Mouse (Mus musculus) splenic B cell, adult 2 months (primary cell): ENCODE data around the gene Akap9.
A peak's percentile ranks its signal among the peaks of the same experiment; 100 is the strongest.

Source experiments
- DNase-seq: peaks from one replicate; pipeline ENCODE4 v3.0.0-alpha.2; 2011; ENCODE audit warnings: low read depth, low spot score
- H3K27me3 ChIP-seq: 2 replicates; pipeline ENCODE4 v1.6.1; 2012; ENCODE audit warnings: mild to moderate bottlenecking, low read length, moderate library complexity, mixed read lengths; ENCODE audit not compliant: control insufficient read depth, poor library complexity, insufficient read depth, severe bottlenecking
- H3K36me3 ChIP-seq: 2 replicates; pipeline ENCODE4 v1.6.1; 2012; ENCODE audit warnings: mild to moderate bottlenecking, low read length, moderate library complexity, mixed read lengths; ENCODE audit not compliant: control insufficient read depth, poor library complexity, insufficient read depth, severe bottlenecking

Gene Akap9

DNA sequence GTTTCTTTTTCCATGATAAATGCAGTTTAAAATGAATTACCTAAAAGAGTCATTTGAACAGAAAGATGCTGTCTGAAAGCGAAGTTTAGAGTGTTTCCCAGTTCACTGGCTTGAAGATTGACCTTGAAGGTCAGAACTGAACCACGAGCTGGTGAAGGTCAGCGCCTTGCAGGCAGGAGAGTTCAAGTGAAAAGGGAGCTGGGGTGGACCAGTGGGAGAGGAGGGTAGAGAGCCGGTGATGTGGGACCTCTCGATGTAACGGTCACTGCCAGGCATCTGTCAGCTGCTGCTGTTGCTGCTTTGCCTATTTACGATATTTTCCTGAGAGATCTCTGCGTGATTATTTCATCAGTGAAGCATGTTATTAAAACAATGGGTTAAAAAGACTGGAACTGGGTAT is 111.5 kb downstream of the Akap9 start:
- peaks cover 5% of the 10 kb centered on the region for H3K36me3 ChIP-seq
- DNase-seq: no peak
- H3K27me3 ChIP-seq: no peaks in the 10 kb centered on the region

DNA sequence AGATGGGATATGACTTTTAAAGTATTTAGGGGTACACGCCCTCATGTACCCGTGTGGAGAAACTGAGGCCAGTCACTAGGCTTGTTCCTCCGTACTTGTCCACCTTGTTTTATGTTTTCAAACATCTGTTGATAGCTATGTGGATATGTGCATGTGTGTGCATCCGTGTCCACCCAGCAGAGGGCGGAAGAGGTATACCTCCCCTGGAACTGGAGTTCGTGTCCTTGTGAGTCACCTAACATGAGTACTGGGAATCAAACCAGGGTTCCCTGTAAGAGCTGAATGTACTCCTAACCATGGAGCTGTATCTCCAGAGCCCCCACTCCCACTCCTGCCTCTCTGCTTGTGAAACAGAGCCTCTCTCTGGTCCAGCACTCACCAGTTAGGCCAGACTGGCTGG is 112.5 kb downstream of the Akap9 start:
- Histone ChIP-seq H3K36me3 (peaks cover 5% of the 10 kb centered on the region), H3K27me3 (no peaks in the 10 kb centered on the region)
- peak; percentile 35 for DNase-seq

DNA sequence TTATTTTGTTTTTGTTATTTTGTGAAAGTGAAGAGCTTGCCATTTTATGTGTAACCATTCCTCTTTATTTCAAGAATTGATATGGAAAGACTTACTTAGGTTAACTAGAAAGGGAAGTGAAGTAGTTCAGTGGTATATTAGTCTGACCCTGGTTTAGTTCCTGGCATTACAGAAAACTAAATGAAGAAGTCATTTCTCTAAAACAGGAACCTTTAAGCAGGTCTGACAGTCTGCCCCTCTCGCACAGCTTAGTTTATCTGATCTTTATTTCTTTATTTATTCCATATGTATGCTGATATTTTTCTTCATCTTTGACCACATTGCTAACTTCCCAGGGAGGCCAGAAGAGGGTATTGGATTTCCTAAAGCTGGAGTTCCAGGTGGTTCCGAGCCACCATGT is 113.1 kb downstream of the Akap9 start:
- DNase-seq: no peak
- Histone ChIP-seq H3K36me3 (peaks cover 3% of the 10 kb centered on the region), H3K27me3 (no peaks in the 10 kb centered on the region)

DNA sequence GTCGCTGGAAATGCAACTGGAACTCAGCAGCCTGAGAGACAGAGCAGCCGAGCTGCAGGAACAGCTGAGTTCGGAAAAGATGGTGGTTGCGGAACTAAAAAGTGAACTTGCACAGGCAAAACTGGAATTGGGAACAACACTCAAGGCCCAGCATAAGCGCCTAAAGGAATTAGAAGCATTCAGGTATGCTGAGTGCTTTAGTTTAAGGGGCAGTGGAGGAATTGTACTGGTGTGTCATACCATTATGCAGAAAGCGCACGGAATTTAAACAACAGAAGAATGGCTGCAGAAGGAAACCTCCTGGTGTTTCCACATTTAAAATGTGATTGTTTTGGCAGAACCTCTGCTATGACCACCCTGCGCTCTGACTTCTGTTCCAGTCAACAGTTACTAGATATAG is 132.5 kb downstream of the Akap9 start:
- DNase-seq: no peak
- H3K36me3 ChIP-seq: peaks cover 13% of the 10 kb centered on the region
- H3K27me3 ChIP-seq: no peaks in the 10 kb centered on the region

DNA sequence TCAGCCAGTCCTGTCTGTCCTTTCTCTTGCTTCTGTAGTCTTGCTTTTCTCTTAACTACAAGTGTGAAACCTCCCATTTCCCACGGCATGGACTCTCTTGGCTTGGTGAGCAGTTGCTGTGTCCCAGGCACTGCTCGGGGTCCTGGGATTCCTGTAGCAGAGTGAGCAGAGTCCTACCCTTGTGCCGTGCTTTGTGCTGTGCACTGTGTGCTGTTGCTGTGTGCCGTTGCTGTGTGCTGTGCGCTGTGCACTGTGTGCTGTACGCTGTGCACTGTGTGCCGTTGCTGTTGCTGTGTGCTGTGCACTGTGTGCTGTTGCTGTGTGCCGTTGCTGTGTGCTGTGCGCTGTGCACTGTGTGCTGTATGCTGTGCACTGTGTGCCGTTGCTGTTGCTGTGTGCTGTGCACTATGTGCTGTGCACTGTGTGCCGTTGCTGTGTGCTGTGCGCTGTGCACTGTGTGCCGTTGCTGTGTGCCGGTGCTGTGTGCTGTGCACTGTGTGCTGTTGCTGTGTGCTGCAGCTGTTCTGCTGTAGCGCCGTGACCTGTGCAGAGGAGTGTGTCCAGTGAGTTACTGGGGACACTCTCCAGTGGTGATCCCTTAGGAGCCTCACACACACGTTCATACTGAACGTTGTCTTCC is 138.7 kb downstream of the Akap9 start:
- H3K27me3 ChIP-seq: no peaks in the 10 kb centered on the region
- DNase-seq: no peak
- H3K36me3 ChIP-seq: peaks cover 6% of the 10 kb centered on the region; the same call in 1 of the 2 replicates

DNA sequence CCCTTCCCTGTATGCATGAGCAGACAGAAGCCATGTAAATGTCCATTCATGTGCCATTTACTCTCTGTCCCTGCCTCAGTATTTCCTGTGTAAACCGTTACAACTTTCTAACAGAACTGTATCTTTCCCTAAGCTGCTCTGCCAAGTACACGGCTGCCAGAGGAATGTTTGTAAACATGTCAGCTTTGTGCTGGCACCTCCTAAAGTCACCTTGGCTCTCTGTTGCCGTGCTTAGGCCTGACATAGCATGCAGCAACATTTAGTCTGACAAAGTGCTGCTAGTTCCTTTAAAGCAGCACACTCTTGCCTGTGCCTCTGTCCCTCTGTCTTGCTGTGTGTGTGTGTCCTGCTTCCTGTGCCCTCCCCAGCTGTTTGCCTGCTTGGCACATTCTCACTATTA is 139.3 kb downstream of the Akap9 start:
- no peak for DNase-seq
- H3K27me3 ChIP-seq: no peaks in the 10 kb centered on the region
- peaks cover 7% of the 10 kb centered on the region; the same call in 1 of the 2 replicates for H3K36me3 ChIP-seq

DNA sequence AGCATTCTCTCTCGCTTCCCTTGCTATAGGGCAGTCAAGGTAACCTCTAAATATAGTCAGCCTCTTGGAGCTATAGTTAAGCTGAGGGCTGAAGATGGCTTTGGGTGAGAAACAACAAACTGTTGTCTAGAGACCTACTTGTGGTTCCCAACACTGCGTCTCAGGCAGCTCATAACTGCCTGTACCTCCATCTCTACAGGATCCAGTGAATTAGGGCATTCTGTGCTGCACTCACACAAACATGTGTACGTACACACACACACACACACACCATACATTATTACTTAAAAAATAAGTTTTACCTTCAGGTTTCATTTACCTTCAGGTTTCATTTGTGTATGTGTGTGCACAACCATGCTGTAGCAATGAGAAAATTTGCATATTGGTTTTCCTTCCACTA is 151.2 kb downstream of the Akap9 start:
- no peak for DNase-seq
- H3K27me3 ChIP-seq: no peaks in the 10 kb centered on the region
- H3K36me3 ChIP-seq: 0 out of 2 replicates have a peak, but pooled peaks cover 7% of the 10 kb centered on the region

DNA sequence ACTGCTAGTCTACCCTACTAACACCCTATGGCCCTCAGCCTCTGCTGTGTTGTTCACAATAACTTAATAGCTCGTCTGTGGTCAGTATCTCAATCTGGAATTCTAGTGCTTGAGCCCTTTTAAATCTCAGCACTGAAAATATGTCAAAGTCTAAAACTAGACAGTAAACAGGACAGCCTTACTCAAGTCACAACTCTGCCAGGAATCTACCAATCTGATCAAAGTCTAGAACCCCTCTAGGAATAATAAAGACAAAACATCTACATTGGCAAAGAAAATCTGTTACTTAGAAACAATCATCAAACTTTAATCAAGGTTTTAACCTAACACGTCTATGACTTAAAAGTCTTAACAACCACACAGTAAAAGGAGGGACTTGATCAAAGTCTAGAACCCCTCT is 153.0 kb downstream of the Akap9 start:
- H3K36me3 ChIP-seq: 0 out of 2 replicates have a peak, but pooled peaks cover 7% of the 10 kb centered on the region
- no peak for DNase-seq
- H3K27me3 ChIP-seq: no peaks in the 10 kb centered on the region

DNA sequence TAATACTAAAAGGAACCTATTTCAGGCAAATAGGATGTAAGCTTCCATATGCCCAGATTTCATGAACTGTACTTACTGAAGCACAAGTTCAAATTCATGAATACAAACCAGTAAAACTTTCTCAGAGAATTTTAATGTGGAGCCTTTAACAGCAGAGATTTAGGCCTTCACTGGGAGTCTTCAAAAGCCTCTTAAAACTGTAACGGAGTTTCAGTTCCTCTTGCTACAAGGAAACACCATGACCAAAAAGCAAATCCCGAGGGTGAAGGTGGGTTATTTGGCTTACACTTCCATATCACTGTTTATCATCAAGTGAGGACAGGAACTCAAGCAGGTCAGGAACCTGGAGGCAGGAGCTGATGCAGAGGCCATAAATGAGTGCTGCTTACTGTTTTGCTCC is 153.7 kb downstream of the Akap9 start:
- no peaks in the 10 kb centered on the region for H3K27me3 ChIP-seq
- peaks cover 9% of the 10 kb centered on the region; the same call in 1 of the 2 replicates for H3K36me3 ChIP-seq
- DNase-seq: peak; percentile 78

DNA sequence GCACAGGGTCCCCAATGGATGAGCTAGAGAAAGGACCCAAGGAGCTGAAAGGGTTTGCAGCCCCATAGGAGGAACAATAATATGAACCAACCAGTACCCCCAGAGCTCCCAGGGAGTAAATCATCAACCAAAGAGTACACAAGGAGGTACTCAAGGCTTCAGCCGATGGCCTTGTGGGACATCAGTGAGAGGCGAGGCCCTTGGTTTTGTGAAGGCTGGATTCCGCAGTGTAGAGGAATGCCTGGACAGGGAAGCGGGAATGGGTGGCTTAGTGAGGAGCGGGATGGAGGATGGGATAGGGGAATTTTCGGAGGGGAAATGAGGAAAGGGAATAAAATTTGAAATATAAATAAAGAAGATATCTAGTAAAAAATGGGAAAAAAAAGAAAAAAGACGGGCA is 157.1 kb downstream of the Akap9 start:
- Histone ChIP-seq H3K27me3 (no peaks in the 10 kb centered on the region), H3K36me3 (peaks cover 11% of the 10 kb centered on the region)
- no peak for DNase-seq

DNA sequence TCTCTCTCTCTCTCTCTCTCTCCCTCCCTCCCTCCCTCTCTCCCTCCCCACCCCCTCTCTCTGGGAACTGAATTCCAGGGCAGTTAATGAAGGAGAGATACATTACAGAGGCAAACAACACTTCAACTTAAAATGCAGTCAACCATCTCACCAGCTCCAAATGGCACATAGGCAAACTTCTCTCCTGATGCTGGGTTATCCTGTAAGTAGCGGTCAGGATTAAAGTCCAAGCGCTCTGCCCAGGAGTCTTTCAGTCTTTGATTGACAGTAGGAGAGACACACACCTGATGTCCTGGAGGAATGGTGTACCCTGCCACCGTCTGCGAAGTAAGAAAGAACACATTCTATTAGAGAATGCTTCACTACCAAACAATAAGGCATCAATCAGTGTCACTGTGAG is 158.5 kb downstream of the Akap9 start:
- Histone ChIP-seq H3K27me3 (no peaks in the 10 kb centered on the region), H3K36me3 (peaks cover 14% of the 10 kb centered on the region)
- no peak for DNase-seq

DNA sequence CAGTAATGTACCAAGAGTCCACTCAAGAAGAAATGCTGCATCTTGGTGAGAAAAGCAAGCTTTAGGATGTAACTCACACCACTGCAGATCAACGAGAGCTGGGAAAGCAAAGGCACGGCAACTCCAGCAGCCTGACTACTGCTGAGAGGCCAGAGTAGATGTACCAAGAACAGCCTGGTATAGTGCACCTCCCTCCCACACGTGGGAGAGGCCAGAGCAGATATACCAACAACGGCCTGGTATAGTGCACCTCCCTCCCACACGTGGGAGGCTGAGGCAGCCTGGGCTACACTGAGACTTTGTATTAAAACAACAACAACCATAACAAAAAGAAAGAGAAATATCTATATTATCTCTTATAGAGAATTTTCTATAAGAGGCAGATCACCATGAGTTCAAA is 160.3 kb downstream of the Akap9 start:
- H3K27me3 ChIP-seq: no peaks in the 10 kb centered on the region
- H3K36me3 ChIP-seq: peaks cover 12% of the 10 kb centered on the region
- DNase-seq: no peak

DNA sequence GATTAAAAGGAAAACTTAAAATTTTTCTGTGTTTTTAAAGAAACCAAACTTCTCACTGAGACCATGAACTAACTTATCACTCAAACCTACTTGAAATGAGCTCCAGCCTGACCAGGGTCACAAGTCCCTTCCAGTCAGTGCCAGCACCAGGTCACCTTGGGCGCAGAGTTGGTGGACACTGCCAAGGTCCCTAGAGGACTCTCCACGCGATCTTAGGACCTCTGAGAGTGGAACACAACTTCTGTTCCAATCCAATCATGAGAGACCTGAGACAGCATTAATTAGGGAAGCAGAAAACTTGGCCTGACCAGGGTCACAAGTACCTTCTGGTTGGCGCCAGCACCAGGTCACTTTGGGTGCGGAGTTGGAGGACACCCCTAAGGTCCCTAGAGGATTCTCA is 166.6 kb downstream of the Akap9 start:
- H3K36me3 ChIP-seq: peaks cover 8% of the 10 kb centered on the region
- no peaks in the 10 kb centered on the region for H3K27me3 ChIP-seq
- DNase-seq: no peak

DNA sequence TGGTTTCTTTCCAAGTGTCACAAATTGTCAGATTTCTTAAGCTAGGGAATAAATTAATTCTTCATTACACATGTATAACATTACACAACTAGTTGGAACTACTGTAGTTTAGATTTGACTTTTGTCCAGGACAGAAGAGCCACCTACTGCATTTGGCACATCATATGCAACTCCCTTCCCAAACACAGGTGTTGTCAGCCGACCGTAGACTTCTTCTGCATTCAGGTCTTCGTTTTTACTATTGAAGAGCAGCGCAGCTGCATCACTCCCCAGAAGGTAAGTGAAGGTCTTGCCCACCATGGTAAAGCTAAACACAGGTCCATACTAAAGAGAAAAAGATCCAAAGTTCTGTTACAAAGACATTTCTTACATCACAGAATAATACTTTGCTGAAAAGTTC is 173.2 kb downstream of the Akap9 start:
- DNase-seq: no peak
- Histone ChIP-seq H3K27me3 (no peaks in the 10 kb centered on the region), H3K36me3 (peaks cover 10% of the 10 kb centered on the region; the same call in 1 of the 2 replicates)

DNA sequence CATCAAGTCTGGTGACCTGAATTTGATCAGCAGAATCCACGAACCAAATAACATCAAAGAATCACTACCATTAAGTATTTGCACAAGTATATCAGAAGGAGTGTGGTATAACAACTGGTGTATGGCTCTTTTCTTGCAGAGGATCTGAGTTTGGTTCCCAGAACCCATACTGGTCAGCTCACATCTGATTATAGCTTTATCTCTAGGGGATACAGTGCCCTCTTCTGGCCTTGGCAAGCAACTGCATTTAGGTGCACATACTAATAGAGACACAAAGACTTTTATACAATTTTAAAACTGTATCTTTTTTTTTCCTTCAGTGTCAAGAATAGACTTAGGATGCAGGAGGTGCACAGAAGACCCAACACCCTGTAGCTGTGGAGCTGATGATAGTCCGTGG is 173.9 kb downstream of the Akap9 start:
- DNase-seq: peak; percentile 38
- H3K36me3 ChIP-seq: peaks cover 10% of the 10 kb centered on the region; the same call in 1 of the 2 replicates
- no peaks in the 10 kb centered on the region for H3K27me3 ChIP-seq
